Mouse (Mus musculus) hindbrain, embryonic 11.5 days (tissue): ENCODE measurements around the gene Aurka. TPM values are rescaled to one million over a fixed set of nuclear protein-coding genes. Genes with fewer than 3 reads are reported as not detected.

Experiments used
- ATAC-seq: fragments of 200-750 bp; cut with Nextera tagmentation; 2 replicates; pipeline ENCODE4 v1.8.0; 2017; ENCODE audit warnings: mild to moderate bottlenecking, moderate TSS enrichment, moderate library complexity; ENCODE audit not compliant: low FRiP score
- DNase-seq: peaks from one replicate; pipeline ENCODE4 v3.0.0-alpha.2; 2015; ENCODE audit warnings: low spot score
- H3K27ac ChIP-seq: fragments of 300-500 bp; sonication (generic); 2 replicates; pipeline ENCODE4 v1.5.1; 2014; ENCODE audit warnings: mild to moderate bottlenecking, low read depth, low read length
- H3K27me3 ChIP-seq: fragments of 300-500 bp; sonication (generic); 2 replicates; pipeline ENCODE4 v1.6.1; 2014; ENCODE audit warnings: mild to moderate bottlenecking, low read length, moderate library complexity, mixed read lengths; ENCODE audit not compliant: control insufficient read depth, insufficient read depth
- H3K36me3 ChIP-seq: fragments of 300-500 bp; sonication (generic); 2 replicates; pipeline ENCODE4 v1.6.1; 2014; ENCODE audit warnings: mild to moderate bottlenecking, low read length, moderate library complexity, mixed read lengths; ENCODE audit not compliant: control insufficient read depth, insufficient read depth
- H3K4me1 ChIP-seq: fragments of 300-500 bp; sonication (generic); replicated peaks from 2 replicates; pipeline ENCODE4 v1.6.1; 2014; ENCODE audit warnings: low read length, mixed read lengths; ENCODE audit not compliant: control insufficient read depth, insufficient read depth
- H3K4me2 ChIP-seq: fragments of 300-500 bp; sonication (generic); replicated peaks from 2 replicates; pipeline ENCODE4 v1.6.1; 2014; ENCODE audit warnings: mild to moderate bottlenecking, low read depth, low read length
- H3K4me3 ChIP-seq: fragments of 300-500 bp; sonication (generic); 2 replicates; pipeline ENCODE4 v1.5.1; 2014; ENCODE audit warnings: low read depth, low read length
- H3K9ac ChIP-seq: fragments of 300-500 bp; sonication (generic); 2 replicates; pipeline ENCODE4 v1.6.1; 2014; ENCODE audit warnings: low read depth, low read length
- H3K9me3 ChIP-seq: fragments of 300-500 bp; sonication (generic); 2 replicates; pipeline ENCODE4 v1.6.1; 2016; ENCODE audit warnings: low read length; ENCODE audit not compliant: control insufficient read depth
- WGBS: fragments of 180-500 bp; shearing (Covaris S2); extraction: QIAGEN DNeasy Blood & Tissue Kit; methylation state at CpG from one replicate; pipeline ENCODE4 v1.1.7; 2014; 5-methylcytosine and 5-hydroxymethylcytosine counted together
- polyA plus RNA-seq: library from polyadenylated mRNA; unstranded; fragments of >200 nt; fragmentation: Nextera tagmentation; extraction: Ambion mirVana; gene quantifications from 2 replicates; pipeline ENCODE4 v1.2.1, GENCODE M21; 2014

Aurka gene
- polyA plus RNA-seq, 1 experiment from 2014 or later, result 142 TPM

GRCm38 (mm10) chr2:172376551-172376950 lies 6.2 kb upstream of the Aurka start:
- Histone ChIP-seq H3K9ac (no peak overlapping the region), H3K4me1 (no peaks in the 10 kb centered on the region), H3K4me2 (no peak overlapping the region), H3K27ac (no peak overlapping the region), H3K36me3 (peaks cover 35% of the 10 kb centered on the region; the same call in 1 of the 2 replicates), H3K4me3 (no peak overlapping the region), H3K27me3 (no peaks in the 10 kb centered on the region), H3K9me3 (no peaks in the 10 kb centered on the region)
- ATAC-seq, result no peak
- DNase-seq, result no peak
- WGBS, result 92% methylated on average over 4 of the region's 4 CpGs

- peaks cover 2% of the 10 kb centered on the region; the same call in 1 of the 2 replicates for H3K4me1 ChIP-seq
- H3K4me3 ChIP-seq, result peak overlapping the region; percentile 64
- peaks cover 10% of the 10 kb centered on the region; the same call in 1 of the 2 replicates for H3K36me3 ChIP-seq
- peak overlapping the region; percentile 76 for H3K9ac ChIP-seq
- WGBS, result 2% methylated on average over 11 of the region's 11 CpGs
- H3K27ac ChIP-seq, result 0 out of 2 replicates have a peak overlapping the region, but pooled peaks have one; percentile 60
- DNase-seq (no peak), ATAC-seq (no peak)
- no peaks in the 10 kb centered on the region for H3K27me3 ChIP-seq
- H3K9me3 ChIP-seq, result no peaks in the 10 kb centered on the region
- peak overlapping the region; percentile 36 for H3K4me2 ChIP-seq
Observed at GRCm38 (mm10) chr2:172371258-172371657, 923 bp upstream of the Aurka start.

GRCm38 (mm10) chr2:172363176-172363575 lies 7.2 kb downstream of the Aurka start:
- ATAC-seq (no peak), DNase-seq (no peak)
- H3K27me3 ChIP-seq, result no peaks in the 10 kb centered on the region
- H3K9ac ChIP-seq, result no peak overlapping the region
- H3K4me2 ChIP-seq, result no peak overlapping the region
- no peak overlapping the region for H3K4me3 ChIP-seq
- H3K27ac ChIP-seq, result no peak overlapping the region
- no peaks in the 10 kb centered on the region for H3K4me1 ChIP-seq
- WGBS, result 91% methylated on average over 7 of the region's 7 CpGs
- no peaks in the 10 kb centered on the region for H3K9me3 ChIP-seq
- peaks cover 21% of the 10 kb centered on the region for H3K36me3 ChIP-seq

- DNase-seq (no peak), ATAC-seq (no peak)
- no peak overlapping the region for H3K9ac ChIP-seq
- no peaks in the 10 kb centered on the region for H3K4me1 ChIP-seq
- H3K27ac ChIP-seq, result no peak overlapping the region
- no peaks in the 10 kb centered on the region for H3K9me3 ChIP-seq
- no peak overlapping the region for H3K4me3 ChIP-seq
- no peaks in the 10 kb centered on the region for H3K27me3 ChIP-seq
- H3K36me3 ChIP-seq, result peaks cover 9% of the 10 kb centered on the region
- 91% methylated on average over 5 of the region's 5 CpGs for WGBS
- no peak overlapping the region for H3K4me2 ChIP-seq
Observed at GRCm38 (mm10) chr2:172355833-172356232, 14.5 kb downstream of the Aurka start.

GRCm38 (mm10) chr2:172354761-172355160 lies 15.6 kb downstream of the Aurka start:
- 77% methylated on average over 9 of the region's 9 CpGs for WGBS
- peaks cover 3% of the 10 kb centered on the region for H3K36me3 ChIP-seq

GRCm38 (mm10) chr2:172353218-172353617 lies 17.1 kb downstream of the Aurka start:
- DNase-seq, result no peak
- H3K9me3 ChIP-seq, result no peaks in the 10 kb centered on the region
- no peak overlapping the region for H3K27ac ChIP-seq
- no peak for ATAC-seq
- no peaks in the 10 kb centered on the region for H3K4me1 ChIP-seq
- H3K4me3 ChIP-seq, result no peak overlapping the region
- H3K36me3 ChIP-seq, result peaks cover 2% of the 10 kb centered on the region
- no peak overlapping the region for H3K9ac ChIP-seq
- no peak overlapping the region for H3K4me2 ChIP-seq
- WGBS, result 77% methylated on average over 9 of the region's 9 CpGs
- H3K27me3 ChIP-seq, result no peaks in the 10 kb centered on the region

More at GRCm38 (mm10) chr2:172354761-172355160, 15.6 kb downstream of the Aurka start:
- no peak overlapping the region for H3K9ac ChIP-seq
- H3K4me2 ChIP-seq, result no peak overlapping the region
- no peaks in the 10 kb centered on the region for H3K9me3 ChIP-seq
- DNase-seq (no peak), ATAC-seq (no peak)
- H3K4me3 ChIP-seq, result no peak overlapping the region
- H3K4me1 ChIP-seq, result no peaks in the 10 kb centered on the region
- H3K27me3 ChIP-seq, result no peaks in the 10 kb centered on the region
- H3K27ac ChIP-seq, result no peak overlapping the region

- Histone ChIP-seq H3K4me1 (0 out of 2 replicates have a peak, but pooled peaks cover 2% of the 10 kb centered on the region), H3K9ac (no peak overlapping the region), H3K4me2 (no peak overlapping the region), H3K36me3 (no peaks in the 10 kb centered on the region), H3K27ac (no peak overlapping the region), H3K27me3 (no peaks in the 10 kb centered on the region), H3K9me3 (no peaks in the 10 kb centered on the region), H3K4me3 (no peak overlapping the region)
- ATAC-seq, result no peak
- WGBS, result 75% methylated on average over 8 of the region's 8 CpGs
- no peak for DNase-seq
Observed at GRCm38 (mm10) chr2:172350773-172351172, 19.6 kb downstream of the Aurka start.

- H3K9ac ChIP-seq, result no peak overlapping the region
- no peak overlapping the region for H3K4me2 ChIP-seq
- no peaks in the 10 kb centered on the region for H3K36me3 ChIP-seq
- H3K27ac ChIP-seq, result no peak overlapping the region
- WGBS, result 79% methylated on average over 14 of the region's 14 CpGs
- H3K4me3 ChIP-seq, result no peak overlapping the region
- no peaks in the 10 kb centered on the region for H3K9me3 ChIP-seq
- DNase-seq (no peak), ATAC-seq (no peak)
- H3K27me3 ChIP-seq, result no peaks in the 10 kb centered on the region
- 0 out of 2 replicates have a peak, but pooled peaks cover 2% of the 10 kb centered on the region for H3K4me1 ChIP-seq
Observed at GRCm38 (mm10) chr2:172349776-172350175, 20.6 kb downstream of the Aurka start.

- no peaks in the 10 kb centered on the region for H3K9me3 ChIP-seq
- no peak overlapping the region for H3K4me2 ChIP-seq
- WGBS, result 68% methylated on average over 3 of the region's 3 CpGs
- H3K4me3 ChIP-seq, result no peak overlapping the region
- H3K4me1 ChIP-seq, result 0 out of 2 replicates have a peak, but pooled peaks cover 2% of the 10 kb centered on the region
- ATAC-seq (no peak), DNase-seq (no peak)
- H3K27me3 ChIP-seq, result no peaks in the 10 kb centered on the region
- H3K36me3 ChIP-seq, result no peaks in the 10 kb centered on the region
- peak overlapping the region; percentile 63; the same call in 1 of the 2 replicates for H3K27ac ChIP-seq
- no peak overlapping the region for H3K9ac ChIP-seq
Observed at GRCm38 (mm10) chr2:172348297-172348950, 21.9 kb downstream of the Aurka start.
